Mouse (Mus musculus) embryo, embryonic 9.5 days (tissue): ENCODE measurements around the gene Sfxn1.
A peak's percentile ranks its signal among the peaks of the same experiment; 100 is the strongest.

Experiments used
- DNase-seq: peaks from one replicate; pipeline ENCODE4 v3.0.0-alpha.2; 2017; ENCODE audit errors: extremely low spot score

The Sfxn1 gene

DNA sequence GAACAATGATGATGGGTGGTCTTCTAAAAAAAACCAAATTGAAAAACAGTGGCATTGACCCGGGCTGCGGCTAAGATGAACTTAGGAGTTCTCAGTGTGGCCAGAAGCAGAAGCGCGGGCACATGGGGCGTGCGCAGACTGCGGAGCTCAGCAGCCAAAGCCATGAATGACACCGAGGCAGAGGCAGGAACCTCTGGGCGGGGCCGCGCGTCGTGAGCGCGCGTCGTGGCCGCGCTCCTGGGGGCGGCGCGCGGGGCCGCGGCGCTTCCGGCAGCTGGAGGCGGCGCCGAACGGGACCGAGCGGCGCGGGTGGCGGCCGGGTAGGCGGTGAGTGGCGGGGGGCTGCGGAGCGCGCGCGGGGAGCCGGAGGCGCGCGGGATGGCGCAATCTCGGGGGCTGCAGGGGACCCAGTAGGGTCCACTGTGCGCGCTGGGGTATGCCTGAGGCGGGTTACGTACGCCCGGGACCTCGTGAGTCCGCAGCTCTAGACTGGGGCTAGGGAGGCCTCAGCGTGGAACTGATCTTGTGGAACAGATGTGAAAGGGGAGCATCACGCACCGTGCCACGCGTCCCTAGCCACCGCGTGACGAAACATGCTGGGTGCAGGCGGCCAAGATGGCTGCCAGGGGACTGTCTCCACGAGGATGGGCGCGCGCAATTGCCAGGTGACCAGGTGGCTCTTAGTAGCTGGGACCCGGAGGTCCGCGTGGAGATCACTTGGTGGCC, at the start of gene Sfxn1:
Gene Sfxn1, plus strand, starts transcription at position 264 of the 726 bp plus-strand sequence.
- DNase-seq, result peak; percentile 81

DNA sequence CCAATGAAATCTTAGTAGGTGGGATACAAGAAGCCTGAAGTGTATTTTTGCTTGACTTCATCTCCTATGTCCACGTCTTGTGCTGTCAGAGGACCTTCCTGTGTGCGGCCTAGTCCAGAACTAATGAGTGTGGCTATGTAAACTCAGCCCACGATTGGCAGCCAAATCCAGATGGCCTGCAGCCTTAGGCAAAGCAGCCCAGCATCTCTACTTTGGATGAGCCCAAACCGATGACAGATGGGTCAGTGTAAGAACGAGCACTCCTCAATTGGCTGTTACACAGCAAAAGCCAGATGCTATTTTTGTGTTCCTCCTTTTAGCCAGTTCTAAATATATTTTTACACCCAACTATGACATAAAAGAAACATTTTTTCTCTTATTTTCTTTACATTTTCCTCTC, 48.4 kb upstream of the Sfxn1 start:
- DNase-seq, result no peak

DNA sequence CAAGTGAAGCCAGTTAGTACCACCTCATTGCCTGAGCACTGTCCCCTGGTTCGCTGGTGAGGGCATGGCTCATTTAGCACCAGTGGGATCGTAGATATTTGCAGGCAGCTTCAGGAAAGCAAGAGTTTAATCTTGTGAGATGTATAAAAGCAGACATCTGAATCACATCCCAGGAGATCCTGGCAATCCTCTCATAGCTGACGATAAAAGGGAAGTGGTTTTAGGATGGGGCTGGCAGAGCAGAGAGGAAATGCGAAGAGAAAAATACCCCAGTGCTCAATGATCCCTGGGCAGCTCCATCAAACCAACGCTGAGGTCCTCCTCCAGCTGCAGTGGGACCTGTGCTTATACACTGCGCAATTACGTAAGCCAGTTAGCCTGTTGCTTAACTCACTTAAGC, 44.6 kb upstream of the Sfxn1 start:
- no peak for DNase-seq

DNA sequence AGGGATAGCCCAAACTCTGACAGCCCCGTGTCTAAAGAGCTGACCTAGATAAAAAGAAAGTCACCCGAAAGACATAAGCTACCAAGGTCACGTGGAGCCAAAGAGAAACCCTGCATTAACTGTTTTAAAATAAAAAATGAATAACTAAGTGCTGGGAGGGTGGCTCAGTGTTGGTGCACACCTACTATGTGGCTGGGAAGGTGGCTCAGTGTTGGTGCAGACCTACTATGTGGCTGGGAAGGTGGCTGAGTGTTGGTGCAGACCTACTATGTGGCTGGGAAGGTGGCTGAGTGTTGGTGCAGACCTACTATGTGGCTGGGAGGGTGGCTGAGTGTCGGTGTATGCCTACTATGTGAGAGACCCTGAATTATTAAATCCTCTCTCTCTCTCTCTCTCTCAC, 38.0 kb upstream of the Sfxn1 start:
- DNase-seq, result no peak

DNA sequence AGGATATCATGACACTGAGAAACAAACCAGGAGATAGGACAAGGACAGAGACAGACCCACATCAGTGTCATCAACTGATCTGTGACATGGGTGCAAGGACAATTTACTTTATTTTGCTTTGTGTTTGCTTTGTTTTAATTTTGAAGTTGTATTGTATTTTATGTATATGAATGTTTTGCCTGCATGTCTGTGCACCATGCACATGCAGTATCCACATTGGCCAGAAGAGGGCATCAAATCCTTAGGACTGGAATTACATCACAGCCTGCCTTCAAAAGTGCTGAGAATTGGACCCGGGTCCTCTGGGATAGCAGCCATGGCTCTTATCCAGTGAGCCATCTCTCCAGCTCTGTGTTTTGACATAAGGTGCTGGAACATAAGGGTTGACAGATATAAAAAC, 36.1 kb upstream of the Sfxn1 start:
- DNase-seq, result no peak

DNA sequence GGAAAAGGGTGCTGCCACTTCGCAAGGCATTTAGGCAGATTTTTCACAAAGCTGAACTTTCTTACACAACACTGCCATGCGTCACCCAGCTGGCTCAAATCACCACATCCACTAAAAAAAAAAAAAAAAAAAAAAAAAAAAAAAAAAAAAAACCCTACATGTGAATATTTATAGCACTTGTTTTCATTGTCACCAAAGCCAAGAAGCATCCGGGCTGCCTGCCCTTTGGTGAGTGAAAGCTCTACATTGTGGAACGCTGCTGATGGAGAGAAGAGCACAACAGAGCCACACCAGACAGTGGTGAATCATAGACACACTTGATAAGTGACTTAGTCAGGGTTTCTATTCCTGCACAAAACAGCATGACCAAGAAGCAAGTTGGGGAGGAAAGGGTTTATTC, 33.7 kb upstream of the Sfxn1 start:
- DNase-seq, result no peak

DNA sequence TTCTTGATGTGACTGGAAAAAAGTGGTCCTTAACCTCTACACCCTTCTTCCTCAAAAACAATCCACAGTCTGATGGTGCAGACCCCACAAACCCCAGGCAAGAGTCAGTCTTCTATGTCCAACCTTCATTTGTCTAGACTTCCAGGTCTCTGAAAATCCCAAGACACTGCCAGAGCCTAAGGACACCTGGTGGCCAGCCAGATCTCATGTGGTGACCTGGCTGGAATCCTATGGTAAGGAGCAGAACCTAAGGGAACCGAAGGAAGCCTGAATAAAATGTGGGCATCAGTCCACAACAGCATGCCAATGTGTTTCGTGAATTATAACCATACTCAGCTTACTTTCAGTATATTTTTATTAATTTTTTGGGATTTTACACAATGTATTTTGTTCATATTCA, 31.4 kb upstream of the Sfxn1 start:
- DNase-seq, result no peak

DNA sequence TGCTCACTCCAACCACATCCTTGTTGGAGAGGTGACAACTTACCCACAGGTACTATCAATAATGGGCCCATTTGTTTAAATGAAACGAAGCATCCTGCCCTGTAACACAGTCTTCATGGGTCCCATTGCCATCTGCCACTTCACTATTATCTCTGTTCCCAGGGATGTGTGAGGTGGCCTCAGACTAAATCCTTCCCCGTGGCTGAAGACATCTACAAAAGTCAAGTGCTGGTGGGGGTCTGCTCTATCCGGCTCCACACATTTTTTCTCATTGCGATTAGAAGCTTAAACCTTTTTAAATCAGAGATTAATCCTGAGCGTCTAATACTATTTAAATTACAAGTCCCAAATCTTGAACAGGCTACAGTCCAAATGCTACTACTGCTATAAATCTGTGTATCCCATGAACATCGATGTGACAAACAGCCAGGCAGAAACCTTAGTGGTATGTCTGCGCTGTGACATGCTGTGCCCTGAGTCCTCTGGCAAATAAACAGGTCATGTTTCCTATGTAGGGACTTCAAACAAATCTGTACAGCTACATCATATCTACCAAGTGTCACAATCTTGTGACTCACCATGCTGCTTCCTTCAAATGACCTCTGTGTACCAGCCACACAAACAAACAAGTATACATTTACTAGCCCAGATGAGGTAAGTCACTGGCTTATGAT, 22.9 kb upstream of the Sfxn1 start:
- DNase-seq, result no peak

DNA sequence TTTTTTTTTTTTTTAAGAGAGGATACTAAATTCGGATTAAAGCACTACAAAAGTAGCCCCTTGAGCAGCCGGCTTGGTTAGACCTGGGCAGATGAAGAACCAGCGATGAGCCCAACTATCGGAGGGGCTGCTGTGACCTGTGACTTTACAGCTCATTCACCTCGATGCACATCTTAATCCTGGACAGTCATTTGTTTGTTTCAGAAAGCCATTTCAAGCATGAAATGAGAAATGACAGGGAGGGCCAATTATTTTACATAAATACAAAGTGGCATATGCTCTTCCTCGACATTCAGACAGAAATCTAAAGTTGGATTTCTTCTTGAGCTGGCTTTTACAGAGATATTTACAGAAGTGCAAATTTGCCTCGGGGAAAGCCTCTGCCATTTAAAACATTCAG, 20.0 kb upstream of the Sfxn1 start:
- DNase-seq, result no peak

DNA sequence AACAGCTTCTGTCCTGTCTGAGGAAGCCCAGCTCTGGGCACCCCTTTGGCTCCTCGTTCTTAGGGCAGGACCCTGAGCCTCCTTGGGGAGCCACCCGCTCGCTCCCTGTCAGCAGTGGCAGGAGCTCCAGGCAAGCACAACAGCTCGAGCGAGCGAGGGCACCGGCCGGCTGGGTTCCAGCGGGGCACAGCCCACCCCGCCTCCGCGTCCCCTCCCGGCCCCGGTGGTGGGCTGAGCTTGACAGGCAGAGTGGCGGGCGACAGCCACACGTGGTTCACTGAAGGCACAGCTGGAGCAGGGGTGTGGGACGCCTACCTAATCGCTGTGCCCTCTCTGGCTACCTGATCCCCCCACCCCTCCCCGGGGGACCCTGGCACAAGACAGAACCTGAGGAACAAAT, 16.7 kb upstream of the Sfxn1 start:
- peak; percentile 27 for DNase-seq

DNA sequence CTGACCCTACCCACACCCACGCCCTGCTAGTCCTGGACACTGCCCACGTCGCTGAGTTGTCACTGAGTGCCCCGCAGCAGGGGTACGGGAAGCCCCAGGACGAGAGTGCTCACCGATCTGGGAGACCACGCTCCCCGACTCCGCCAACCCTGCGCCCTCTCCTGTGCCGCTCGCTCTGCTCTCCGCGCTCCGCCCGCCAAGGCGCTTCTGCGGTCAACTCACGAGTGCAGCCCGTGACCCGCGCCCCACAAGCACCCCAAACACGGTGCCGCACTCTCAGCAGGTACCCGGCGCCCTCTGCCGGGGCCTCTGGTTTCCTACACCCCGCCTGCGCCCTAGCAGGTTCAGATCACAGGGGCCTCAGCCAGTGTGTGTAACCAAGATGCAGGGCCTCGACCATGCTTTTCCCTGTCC, 16.2 kb upstream of the Sfxn1 start, which contains the start of gene Drd1:
Gene Drd1, minus strand, starts transcription at position 258 of the 414 bp plus-strand sequence.
- peak; percentile 82 for DNase-seq

DNA sequence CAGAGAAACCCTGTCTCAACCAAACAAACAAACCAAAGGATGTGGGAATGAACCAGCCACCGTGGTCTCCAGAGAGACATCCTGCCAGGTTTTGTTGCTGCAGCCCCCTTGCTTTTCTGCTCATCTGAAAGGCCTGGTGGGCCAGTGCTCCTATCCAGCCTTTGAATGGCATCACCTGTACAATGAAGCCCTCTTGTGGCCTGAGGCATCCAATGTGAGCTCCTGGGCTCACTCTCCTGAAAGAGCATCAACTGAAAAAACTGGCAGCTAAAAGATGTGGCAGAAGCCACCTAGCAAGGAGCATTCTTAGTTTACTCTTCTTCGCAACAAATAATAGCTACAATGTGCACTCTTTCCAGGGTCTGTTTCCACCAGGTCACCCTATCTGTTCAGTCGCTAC, 9.6 kb upstream of the Sfxn1 start:
- DNase-seq, result no peak

DNA sequence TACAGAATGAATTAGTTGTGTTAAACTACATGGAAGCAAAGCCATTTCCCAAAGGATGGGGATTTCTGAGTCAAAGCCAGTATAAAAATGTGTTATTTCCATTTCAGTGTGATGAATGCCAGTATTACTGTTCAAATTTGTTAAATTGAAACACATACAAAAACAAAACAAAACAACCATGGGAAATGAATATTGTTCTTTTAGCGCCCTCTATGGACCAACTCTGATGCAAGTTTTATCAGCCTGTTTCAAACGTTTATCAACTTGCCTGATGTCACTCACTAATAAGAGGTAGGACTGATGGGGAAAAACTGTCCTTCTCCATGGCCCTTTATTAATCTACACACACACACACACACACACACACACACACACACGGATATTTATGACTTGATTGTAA, 8.4 kb upstream of the Sfxn1 start:
- DNase-seq, result no peak

DNA sequence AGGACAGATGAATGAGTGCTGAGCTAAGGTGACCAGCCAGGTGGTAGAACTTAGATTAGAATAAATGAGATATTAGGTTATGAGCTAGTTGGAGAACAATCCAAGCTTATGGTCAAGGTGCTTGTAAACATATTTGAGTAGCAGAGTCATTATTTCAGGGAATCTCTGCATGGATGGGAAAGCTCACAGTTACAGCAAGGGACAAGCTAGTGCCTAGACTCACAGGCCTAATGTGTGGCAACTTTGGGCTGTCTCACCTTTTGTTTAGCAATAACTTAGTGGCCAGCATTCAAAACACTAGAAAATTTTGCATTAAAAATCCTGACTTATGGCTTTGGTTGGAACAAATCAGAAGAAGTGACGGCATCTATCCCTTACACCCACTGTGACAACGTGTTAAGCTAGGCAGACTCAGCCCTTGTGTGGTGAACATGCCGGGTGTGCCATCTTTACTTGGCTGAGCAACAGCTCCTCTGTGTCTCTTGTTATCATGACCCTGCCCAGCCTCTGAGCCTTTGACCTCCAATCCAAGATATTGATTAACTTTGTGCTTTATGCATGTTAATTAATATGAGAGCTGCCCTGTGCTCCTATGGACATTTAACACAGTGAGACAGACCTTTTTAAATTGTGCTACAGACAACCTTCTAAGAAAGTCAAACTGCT, 5.5 kb upstream of the Sfxn1 start:
- no peak for DNase-seq

DNA sequence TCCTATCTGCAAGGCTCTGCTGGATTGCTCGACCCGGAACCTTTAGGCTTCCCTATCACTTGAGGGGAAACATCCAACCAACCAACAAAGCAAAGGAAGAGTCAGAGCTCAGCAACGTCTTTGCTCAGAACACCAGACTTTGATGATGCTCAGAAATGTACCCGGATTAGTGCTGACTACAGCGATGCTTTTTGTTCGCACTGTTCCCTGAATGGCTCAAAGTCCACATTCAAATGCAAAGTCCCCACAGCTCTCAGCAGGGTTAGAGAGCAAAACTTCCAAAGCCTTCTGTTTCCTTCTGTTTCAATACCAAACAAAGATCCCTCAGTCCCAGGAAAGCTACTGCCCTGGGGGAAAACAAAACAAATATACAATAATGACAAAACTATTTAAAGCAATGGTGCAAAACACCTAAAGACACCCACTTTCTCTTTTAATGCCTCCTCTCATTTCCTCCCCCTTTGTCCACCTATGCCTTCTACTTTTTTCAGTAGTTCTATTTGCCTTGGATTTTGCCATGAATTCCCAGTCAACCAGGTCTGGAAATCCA, 4.0 kb upstream of the Sfxn1 start:
- DNase-seq, result no peak

DNA sequence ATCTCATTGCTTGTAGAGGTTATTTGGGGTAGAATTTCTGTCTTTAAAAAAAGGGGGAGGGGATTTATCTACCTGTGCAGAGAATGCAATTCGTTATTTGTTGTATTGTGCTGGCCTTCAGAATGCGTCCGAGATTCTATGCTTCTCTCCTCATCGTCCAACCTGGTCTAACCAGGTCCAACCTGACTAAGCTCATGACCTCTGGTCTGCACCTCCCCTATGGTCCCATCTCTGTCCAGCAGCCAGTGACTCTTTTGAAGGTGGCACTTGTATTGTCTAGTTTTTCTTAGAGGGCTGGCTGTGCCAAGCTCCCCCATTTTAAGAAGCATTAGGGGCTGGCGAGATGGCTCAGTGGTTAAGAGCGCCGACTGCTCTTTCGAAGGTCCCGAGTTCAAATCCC, 658 bp upstream of the Sfxn1 start:
- DNase-seq, result no peak

DNA sequence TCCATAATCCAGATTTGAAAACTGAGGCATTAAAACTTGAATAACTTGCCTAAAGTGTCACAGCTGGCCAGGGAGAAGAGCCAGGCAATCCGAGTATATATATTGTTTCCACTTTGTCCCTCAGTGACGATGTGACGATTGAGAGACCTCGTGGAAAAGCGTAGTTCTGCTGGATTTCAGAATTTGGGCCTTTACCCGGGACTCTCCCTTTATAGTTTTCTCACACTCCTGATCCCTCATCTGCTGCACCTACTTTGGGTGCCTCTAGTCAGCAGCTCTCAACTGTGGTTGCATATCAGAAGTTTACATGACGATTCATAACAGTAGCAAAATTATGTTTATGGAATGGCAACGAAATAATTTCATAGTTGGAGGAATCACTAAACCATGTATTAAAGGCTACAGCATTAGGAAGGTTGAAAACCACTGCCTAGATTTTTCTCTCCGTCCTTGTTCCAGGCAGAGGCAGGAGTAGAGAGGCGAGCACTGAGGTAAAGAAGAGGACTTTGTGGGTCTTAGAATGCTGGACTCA, 923 bp downstream of the Sfxn1 start:
- peak; percentile 15 for DNase-seq

DNA sequence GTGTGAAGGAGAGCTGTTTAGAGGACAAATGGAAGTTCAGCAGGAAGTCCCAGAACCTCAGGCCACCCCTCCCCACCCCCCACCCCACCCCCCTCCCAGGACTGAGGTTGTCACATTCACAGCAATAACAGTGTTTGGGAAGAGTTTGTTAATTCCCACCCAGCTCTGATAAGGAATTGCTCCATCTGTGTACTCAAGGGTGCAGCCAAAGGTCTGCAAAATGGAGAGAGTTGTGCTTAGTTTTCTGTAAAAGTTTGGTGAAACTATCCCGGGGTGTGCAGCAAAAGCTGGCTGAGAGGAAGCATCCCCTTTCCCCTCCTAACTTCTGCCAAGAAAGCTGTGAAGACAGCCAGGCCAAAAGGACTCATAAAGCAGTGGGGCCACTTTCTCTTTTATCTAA, 1.4 kb downstream of the Sfxn1 start:
- no peak for DNase-seq

DNA sequence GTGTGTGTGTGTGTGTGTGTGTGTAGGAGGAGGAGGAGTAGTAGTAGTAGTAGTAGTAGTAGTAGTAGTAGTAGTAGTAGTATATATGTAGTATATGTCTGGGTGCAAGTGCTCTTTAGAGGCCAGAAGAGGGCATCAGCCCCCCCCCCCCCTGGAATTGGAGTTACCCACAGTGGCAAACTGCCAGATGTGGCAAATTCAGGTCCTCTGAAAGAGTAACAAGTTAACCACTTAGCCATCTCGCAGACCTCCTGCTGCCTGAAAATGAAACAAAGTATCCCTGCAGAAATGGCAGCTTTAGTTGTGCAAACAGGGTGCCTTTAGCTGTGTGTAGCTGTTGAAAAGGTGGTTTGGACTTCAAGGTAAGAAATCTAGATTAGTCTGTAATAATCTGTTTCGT, 1.8 kb downstream of the Sfxn1 start:
- no peak for DNase-seq

DNA sequence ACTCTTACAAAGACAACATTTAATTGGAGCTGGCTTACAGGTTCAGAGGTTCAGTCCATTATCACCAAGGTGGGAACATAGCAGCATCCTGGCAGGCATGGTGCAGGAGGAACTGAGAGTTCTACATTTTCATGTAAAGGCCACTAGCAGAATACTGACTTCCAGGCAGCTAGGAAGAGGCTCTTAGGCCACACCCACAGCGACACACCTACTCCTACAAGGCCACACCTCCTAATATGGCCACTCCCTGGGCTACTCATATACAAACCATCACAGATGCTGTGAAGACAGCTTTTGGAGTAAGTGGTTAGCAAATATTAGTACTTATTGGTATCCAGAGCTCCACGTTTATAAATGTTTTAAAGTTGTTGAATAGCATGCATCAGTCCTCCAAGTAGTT, 3.7 kb downstream of the Sfxn1 start:
- DNase-seq, result no peak

DNA sequence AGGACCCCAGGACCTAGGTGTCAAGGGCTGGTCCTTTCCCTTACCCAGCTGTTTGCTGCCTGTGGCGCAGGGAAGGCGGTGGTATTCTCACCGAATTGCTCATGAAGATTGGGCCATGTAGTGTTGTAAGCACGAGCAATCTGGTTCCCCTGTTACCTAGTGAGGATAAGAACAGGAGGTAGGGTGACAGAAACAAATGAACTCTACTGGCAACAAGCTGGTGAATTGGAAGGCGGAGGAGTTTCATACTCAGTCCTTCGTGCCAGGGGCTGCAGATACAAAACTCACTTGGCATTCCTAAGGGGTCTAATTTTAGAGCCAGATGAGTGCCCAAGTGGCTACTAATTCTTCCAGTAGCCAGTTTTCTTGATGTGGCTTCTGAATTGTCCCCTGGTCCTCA, 4.4 kb downstream of the Sfxn1 start:
- no peak for DNase-seq

DNA sequence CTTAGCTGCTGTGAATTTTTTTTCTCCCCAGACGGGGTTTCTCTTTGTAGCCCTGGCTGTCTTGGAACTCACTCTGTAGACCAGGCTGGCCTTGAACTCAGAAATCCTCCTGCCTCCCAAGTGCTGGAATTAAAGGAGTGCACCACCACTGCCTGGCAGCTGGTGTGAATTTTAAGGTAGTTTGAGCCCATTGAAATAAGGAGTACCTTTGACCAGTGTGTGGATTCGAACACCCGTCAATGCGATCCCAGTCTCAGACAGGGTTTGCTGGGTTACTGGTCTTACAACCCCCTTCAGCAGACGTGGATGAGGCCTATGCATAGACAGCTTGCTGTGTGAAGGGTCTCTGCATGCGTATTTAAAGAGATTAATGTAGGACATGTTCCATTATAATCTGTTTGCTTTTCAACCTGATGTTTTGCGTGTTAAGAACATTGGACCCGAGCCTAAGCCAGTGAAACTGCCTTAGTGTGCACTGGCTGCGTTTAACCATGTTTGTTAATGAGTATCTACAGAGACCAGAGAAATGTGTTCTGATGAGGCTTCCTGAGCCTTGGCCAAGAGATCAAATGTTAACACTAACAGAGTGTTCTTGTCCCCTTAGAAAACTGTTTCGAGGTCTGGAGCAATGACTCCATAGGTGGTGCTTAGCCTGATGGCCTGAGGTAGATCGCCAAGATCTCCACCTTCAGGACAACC, 5.2 kb downstream of the Sfxn1 start:
- no peak for DNase-seq
